Mouse (Mus musculus): ENCODE data around the gene Tceal7.
"Not testable (repeated sequence)": the region's sequence is repeated elsewhere in the genome, so short reads cannot be mapped to it uniquely, and the experiment has no call there.

Tceal7 gene

DNA sequence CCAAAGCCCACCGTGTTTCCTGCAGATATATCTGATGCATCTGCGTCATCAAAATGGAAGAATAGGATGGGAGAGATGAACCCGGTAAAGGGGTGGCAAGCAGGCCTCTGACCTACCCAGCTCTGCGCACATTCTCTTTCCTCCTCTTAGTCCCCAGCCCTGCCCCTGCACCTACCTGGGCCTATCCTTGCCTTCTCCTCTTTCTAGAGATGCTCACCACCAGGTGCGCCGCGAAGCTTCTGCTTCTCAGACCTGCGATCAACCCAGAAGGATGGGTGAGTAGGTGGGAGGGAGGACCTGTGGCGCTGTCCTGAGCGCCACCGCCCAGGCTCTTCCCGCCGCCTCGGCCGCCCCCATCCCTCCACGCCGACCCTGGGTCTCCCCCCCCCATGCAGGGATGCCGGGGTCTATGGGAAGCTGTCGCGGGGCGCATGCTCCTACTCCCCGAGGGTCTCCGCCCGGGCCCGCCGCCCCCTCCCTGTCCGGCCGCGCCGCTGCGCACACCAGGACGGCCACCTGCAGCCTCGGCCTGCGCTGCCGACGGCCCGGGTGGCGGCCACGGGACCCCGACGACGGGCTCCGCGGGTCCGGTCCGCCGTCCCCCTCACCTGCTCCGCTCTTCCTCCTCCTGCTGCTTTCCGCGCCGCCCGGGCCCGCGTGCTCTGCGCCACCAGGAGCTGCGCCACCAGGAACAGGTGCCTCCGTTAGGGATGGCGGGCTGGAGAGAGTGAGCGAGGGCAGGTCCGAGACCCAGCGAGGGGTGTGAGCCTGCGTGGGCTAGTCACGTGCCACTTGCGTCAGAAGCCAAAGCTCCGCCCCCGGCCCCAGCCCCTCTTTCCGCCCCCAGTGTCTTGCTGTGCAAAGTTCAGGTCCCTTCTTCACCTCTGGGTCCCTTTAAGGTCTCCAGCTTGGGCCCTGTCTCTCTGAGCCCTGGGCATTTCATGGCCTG is at the start of gene Tceal7, which contains the start of gene Bex1:
Tceal7 (plus strand) TSS at position 51 of the 949 bp plus-strand sequence.
Bex1 (minus strand) TSS at position 785 of the 949 bp plus-strand sequence.
- not testable (repeated sequence) for DNase-seq (ENCODE audit: low spot score in 2 of 2)

DNA sequence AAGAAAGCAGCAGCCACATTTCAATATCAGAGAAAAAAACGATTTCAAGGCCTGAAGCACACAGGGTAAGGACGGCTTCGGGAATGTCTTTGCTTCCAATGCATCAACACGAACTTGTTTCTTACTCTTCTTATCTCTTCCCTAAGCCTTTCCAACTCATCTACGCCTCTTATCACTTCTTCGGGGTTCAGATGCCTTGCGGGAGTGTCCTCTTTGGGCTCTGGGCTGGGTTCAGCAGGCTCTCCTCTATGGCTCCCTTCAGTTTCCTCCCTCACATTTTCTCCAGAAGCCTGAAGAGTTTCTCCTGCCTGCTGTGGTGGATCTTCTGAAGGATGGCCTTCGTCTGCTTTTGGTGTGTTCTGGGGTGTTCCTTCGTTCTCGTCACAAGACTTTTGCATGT is 44.0 kb upstream of the Tceal7 start:
- no peak for DNase-seq (ENCODE audit: low spot score in 2 of 2)

DNA sequence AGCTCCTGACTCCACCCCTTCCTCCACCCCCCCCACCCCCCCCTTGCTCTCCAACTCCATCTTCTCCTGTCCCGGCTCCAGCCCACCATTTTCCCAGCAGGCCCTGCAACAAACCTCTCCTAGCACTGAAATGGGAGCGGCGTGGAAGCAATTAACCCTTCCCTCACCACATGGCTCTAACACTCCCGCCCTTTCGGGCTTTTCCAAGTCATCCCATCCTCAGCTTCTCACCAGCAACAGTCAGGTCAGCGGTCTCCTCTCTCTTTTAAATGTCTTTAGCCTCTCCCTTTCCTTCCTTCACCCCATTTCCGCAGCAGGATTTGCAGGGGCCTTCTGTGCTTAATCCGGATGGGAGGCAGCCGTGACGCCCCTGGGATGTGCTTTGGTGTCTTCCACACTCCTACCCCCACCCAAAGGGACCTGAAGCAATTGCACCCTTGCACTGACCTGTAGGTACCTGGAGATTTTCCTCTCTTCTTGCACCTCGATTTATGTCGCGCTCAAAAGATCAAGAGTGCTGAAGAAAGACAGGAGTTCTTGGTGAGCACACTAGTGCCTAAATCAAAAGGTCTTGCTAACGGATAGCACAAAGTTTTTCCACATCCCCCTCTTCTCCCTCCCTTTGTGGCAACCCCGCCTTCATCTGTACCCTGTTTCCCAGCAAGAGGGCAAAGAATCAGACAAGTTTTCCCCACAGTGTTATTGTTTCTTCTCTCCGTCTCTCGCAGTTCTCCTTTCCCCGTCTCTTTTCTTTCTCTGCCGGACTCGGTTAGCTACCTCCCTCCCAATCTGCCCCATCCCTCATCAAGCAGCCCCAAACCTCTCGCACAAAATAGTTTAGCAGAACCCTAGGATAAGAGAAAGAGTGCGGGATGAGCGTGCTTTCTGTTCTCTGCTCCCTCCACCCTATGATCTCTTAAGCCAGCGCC is 43.1 kb upstream of the Tceal7 start:
- peak; percentile 42 to 44 for DNase-seq (ENCODE audit: low spot score in 2 of 2)

DNA sequence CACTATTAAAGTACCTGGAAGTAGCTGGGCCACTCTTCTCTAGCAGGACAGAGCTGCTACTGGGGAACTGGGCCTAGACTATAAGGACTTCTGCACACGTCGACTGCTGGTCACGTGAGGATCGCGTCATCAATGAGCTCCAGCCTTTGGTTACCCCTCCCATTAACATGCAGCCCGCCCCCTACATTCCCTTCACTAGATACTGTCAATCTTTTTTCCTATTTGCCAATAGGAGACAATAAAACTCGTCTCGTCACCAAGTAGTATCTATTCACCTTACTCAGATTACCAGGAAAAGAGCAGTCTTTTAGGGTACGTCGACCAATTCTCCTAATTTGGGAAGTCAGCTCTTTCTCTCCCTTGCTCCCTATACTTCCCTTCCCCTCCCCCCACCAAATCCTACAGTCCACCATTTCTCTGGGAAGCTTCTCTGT is 42.4 kb upstream of the Tceal7 start, which contains the start of gene Tceal8:
Tceal8 (minus strand) TSS at position 225 of the 434 bp plus-strand sequence.
- peak; percentile 68 to 81 for DNase-seq (ENCODE audit: low spot score in 2 of 2)

DNA sequence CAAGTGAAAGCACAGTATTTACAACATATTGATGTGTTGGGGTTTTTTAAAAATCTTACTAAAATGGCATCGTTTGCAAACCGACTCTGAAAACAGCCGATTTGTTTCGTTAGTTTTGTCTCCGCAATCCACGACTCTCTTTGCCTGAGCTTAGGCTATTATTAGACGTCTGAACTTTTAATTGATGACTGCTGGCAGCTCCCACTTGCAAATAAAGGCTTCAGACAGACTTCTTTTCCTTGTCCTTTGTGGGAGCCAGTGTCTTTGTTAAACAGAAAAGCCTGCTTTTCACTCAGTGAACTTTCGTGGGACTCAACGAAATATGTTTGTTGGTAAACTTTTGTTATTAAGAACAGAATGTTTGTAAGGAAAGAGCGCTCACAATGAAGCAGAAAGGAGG is 41.8 kb upstream of the Tceal7 start:
- no peak for DNase-seq (ENCODE audit: low spot score in 2 of 2)

DNA sequence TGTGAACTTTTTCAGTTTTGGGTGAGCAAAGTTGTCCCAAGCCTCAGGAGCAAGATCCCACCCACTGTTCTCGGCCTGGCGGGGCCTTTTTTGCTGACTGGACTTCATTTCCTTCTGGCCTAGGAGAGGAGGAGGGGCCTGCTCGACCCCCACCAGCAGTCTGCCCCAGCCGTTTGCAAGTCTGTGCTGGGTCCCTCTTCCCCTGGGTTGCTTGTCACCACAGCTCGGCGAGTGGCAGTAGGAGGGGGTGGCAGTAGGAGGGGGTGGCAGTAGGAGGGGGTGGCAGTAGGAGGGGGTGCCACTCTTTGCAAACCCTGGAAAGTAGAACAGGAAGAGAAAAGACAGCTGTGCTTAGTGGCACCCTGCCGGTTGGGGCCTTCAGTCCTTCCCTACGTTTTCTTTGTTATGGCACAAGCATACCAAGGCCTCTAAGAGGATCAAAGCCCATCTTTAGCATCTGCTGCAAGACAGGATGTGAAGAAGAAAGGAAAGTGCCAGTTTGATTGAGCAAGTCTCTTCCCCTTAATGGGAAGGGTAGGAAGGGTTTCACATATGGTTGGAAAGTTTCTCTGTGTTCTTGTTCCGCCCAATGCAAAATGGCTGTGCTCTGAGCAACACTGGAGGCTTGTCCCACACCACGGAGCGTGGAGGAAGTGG is 33.6 kb upstream of the Tceal7 start:
- no peak for DNase-seq (ENCODE audit: low spot score in 2 of 2)

DNA sequence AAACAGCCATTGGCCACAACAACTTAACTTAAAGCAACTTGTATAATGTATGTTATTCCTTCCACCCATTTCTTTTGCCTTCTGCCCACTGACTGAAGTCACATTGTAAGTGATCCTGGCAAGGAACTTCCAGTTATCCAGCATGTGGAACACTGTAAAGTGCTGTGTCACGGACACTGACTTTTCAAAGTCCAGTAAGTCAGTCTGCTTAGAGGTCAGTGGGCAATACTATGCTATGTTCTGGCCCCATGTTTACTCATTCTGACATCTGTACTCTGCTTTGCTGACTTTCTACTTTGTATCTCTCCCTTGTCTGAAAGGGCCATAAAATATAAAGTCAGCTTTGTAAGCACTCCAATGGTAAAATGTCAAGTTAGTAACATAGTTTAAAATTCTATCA is 31.5 kb upstream of the Tceal7 start:
- DNase-seq (ENCODE audit: low spot score in 2 of 2) = no peak

DNA sequence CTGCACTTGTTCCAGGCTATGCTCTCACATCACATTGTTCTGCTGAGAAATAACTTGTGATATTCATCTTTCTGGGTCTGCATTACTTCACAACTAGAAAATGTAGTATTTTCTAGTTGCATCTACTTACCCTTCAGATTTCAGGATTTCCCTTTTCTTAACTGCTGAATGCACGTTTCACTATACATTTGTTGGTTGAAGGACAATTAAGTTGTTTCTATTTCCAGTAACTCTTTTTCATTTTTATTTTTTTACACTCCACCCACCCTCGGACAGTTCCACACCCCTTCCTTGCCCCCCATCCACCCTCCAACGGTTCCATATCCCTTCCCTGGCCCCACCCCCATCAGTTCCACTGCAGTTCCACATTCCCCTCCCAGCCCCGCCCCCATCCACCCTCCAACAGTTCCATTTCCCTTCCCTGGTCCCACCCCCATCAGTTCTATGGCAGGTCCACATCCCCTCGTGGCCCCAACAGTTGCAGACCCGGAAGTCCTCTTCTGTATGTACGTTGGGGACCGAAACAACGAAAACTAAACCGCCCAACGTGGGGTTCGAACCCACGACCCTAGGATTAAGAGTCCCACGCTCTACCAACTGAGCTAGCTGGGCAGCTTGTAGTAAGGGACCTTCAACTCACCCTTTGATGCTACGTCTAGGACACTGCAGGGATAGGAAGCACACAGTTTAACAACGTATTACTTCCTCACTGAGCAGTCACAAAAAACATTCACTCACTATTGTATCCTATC is 19.2 kb upstream of the Tceal7 start:
- no peak for DNase-seq (ENCODE audit: low spot score in 2 of 2)

DNA sequence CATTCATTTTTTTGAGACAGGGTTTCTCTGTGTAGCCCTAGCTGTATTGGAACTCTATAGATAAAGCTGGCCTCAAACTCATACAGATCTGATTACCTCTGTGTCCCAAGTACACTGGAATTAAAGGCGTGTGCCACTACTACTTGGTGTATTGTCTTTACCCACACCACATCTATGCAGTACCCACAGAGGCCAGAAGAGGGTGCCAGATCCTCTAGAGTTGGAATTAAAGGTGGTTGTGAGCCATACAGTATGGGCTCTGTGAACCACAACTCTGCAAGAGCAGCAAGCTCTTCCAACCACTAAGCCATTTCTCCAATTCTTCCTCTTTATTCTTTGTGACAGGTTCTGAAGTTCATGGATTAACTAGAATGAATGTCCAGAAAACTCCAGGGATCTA is 17.7 kb upstream of the Tceal7 start:
- DNase-seq (ENCODE audit: low spot score in 2 of 2) = no peak

DNA sequence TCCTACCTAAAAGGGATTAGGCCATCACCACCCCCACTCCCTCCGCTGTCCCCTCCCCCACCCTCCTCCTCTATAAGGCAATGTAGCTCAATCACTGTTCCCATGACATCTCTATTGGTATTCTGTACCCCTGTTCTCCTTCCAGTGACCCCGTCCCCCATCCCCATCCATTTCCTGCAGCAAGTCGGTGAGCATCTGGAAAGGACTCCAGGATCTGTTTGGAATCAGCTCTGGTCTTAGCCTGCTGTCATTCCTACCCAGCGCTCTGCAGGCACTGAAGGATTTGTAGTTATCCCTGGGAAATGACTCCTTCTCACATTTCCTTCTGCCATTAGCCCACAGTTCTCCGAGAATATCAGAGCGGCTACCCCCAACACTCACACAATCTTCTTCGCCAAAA is 11.3 kb upstream of the Tceal7 start:
- DNase-seq (ENCODE audit: low spot score in 2 of 2) = no peak

DNA sequence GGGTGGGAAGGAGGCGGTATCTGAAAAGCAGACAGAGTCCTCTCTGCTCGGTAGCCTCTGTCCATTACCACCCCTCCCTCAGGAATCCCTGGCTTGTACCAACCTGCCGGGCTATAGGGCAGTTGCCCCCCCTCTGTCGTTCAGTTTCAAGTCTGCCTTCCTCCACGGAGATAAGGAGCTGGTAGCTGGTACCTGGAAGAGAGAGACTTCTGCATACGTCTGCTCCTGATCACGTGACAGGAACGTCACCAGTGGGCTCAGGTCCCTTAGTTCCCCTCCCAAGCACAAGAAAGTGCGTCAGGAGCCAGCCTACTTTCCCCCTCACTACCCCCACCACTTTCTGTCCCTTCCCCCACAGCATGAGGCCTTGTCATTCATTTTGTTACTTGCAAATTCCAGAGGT is 10.9 kb upstream of the Tceal7 start, which contains the start of gene Tceal5:
Tceal5 (minus strand) TSS at position 213 of the 403 bp plus-strand sequence.
- peak; percentile 38 to 71 for DNase-seq (ENCODE audit: low spot score in 2 of 2)

DNA sequence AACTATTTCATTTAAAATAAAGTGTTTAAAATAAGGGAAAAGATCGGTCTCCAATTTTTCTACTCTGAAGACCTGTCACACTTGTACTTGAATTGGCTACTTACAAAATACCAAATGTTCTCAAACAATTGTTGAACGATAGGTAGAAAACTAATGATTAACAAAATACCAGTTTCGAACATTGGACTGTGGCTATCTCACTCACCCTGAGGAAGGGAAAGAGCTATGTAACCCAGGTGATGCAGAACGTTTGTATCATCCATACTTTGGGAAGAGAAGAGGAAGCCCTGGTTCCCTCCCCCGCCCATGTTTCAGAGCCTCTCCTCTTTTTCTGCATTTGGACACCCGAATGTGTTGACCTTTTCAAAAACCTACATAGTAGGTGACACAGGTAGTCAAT is 10.2 kb upstream of the Tceal7 start:
- no peak for DNase-seq (ENCODE audit: low spot score in 2 of 2)

DNA sequence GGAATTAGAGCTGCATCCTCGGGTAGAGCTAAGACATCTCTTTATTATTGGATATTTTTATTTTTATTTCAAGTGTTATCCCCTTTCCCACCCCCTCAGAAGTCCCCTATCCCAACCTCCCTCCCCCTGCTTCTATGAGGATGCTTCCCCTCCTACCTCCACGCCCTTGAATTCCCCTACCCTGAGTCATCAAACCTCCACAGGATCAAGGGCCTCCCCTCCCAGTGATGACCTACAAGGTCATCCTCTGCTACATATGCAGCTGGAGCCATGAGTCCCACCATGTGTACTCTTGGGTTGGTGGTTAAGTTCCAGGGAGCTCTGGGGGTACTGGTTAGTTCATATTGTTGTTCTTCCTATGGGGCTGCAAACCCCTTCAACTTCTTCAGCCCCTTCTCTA is 1.2 kb upstream of the Tceal7 start:
- DNase-seq (ENCODE audit: low spot score in 2 of 2) = no peak

DNA sequence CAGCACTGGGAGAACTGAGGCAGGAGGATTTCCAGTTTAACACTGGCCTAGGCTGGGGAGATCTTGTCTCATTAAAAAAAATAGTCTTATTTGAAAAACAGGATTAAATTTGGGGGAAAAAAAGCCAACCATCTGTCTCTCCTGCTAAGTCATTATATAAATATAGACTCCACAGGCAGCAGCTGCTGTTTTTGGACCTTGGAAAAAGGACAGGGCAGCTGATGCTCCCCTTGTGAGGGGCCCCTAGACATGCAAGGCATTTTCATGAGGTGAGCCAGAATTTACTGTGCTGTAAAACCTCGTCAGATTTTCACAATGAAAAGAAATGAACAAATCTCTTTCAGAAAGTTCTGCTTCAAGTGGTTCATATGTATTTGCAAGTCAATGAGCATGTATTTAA is 1.7 kb downstream of the Tceal7 start:
- DNase-seq (ENCODE audit: low spot score in 2 of 2) = no peak

DNA sequence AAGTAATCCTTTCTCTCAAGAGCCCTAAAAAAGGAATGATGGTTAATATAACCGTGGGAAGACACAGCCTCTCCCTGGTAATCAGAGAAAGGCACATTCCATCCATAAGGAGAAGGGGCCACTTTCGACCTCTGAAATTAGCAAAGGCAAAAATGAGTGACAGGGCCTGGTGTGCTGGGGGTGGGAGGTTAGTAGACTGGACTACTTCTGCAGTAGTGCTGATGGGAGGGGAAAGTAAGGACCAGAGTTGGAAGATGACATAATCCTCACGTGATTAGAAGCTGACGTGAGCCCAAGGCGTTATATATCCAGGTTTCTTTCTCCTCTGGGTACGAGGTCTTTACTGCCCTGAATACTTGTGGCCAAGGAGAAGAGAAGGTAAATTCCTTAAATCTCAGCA is 9.1 kb downstream of the Tceal7 start:
- no peak for DNase-seq (ENCODE audit: low spot score in 2 of 2)

DNA sequence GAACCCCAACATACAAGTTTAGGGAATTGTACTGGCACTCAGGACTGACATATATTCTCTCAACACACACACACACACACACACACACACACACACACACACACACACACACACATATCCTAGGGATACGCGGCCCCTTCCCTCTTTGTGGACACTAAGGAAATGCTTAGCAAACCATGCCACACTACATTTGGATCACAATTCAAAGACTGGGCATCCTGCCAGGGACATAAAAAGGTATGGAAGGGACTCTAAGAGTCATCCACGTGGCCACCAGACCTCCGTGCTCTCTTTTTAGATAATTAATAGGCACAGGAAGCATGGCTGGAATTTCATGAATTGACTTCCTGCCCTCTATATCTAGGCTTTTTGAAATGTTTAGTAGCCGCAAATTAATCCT is 13.2 kb downstream of the Tceal7 start:
- DNase-seq (ENCODE audit: low spot score in 2 of 2) = no peak

DNA sequence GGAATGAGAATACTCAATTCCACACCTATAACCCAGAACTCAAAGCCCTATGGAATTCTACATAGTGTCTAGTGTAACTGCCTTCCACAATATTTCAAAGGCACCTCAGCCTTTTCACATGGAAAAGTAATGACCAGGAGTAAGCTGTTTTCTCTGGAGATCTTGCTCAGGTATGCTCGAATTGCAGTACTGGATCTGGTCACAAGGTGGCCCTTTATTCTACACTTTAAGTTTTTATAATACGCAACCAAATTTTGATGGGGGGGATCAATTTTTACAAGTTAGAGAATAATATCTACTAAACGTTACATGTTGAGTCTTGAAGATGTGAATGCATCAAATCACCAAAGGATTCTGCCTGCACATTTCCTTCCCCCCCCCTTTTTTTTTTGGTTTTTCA is 23.5 kb downstream of the Tceal7 start:
- DNase-seq (ENCODE audit: low spot score in 2 of 2) = no peak

DNA sequence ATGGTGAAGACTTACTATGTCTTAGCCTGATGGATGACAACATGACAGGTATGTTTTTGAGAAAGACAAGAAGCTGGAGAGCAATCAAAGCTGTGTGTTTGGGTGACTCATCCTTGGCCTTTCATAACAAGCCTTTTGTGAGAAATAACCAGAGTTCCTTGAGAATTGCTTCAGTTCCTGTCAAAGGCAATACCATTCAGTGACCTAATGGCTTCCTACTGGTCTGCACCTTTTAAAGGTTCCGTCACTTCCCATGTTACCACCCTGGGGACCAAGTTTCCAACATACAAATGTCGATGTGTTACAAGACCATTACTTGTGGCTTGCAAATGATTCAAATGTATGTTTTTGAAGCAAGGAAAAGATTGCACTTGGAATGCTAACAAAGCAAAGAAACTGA is 28.6 kb downstream of the Tceal7 start:
- no peak for DNase-seq (ENCODE audit: low spot score in 2 of 2)

DNA sequence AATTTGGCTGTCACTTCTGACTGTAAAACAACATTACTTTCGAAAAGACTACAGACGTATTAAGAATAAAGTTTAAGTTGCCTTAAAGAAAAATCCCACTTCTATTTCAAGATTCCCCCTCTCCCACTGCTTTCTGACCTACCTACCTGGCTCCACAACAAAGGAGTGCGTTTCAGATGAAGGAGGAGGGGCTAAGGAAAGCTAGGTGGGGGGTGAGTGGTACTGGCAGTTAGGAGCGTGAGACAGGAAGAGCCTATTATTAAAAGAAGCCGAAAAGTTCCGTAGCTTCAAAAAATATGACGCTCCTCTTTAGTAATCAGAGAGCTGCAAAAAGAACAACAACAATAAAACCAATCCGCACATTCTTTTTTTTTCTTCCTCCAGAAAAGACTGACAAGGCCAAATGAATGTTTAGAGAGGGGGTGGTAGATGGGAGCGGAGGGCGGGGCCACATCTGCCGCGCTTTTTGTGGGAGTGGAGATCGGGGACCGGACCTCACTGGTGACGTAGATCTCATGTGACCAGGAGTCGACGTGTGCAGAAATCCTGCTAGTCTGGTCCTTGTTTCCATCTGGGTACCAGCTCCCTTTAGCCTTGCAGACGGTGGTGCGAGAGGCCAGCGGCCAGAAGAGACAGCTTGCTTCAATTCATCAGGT is 30.1 kb downstream of the Tceal7 start, which contains the start of gene Tceal9:
Tceal9 (plus strand) TSS at position 506 of the 656 bp plus-strand sequence.
- DNase-seq (ENCODE audit: low spot score in 2 of 2) = peak; percentile 54 to 59

DNA sequence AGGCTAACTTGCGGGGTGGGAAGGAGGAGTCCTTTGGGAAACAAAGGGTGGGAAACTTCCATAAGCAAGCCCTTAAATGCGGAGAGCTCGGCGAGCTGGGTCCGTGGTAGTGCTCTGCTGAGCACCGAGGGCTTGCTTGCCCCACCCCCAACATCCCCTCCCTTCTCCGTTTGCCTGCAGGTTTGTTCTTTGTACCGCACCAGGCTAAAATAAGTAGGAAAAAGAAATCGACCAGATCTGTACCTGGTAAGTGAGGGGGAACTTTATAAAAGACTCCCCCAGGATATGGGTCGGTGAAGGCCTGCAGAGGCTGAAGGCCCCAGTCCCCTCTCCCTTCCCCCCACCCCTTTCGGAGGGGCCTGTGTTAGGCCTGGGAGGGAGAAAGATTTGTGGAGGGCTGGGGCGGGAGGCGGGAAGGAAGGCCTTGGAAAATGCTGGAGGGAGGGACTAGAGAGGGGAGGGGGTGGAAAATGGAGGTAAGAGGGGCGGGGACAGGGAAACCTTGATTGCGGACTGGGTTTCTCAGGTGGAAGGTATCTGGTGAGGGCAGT is 31.0 kb downstream of the Tceal7 start:
- DNase-seq (ENCODE audit: low spot score in 2 of 2) = no peak

Measured in right cerebral cortex, postnatal 36 days (tissue).